Mouse (Mus musculus) liver, embryonic 16.5 days (tissue): ENCODE data around the gene RPS10-NUDT3. TPM values are rescaled to one million over a fixed set of nuclear protein-coding genes. Genes with fewer than 3 reads are reported as not detected.
A peak's percentile ranks its signal among the peaks of the same experiment; 100 is the strongest.

Source experiments
- ATAC-seq: fragments of 200-750 bp; cut with Nextera tagmentation; 2 replicates; pipeline ENCODE4 v1.8.0; 2017; ENCODE audit warnings: low read depth, mild to moderate bottlenecking, moderate number of reproducible peaks, moderate library complexity
- H3K27ac ChIP-seq: fragments of 300-500 bp; sonication (generic); 2 replicates; pipeline ENCODE4 v1.5.1; 2014; ENCODE audit warnings: mild to moderate bottlenecking, low read length
- H3K27me3 ChIP-seq: fragments of 300-500 bp; sonication (generic); 2 replicates; pipeline ENCODE4 v1.6.1; 2014; ENCODE audit warnings: low read depth, low read length, mixed read lengths; ENCODE audit not compliant: control insufficient read depth, insufficient read depth
- H3K36me3 ChIP-seq: fragments of 300-500 bp; sonication (generic); 2 replicates; pipeline ENCODE4 v1.6.1; 2014; ENCODE audit warnings: mild to moderate bottlenecking; ENCODE audit not compliant: control insufficient read depth, insufficient read depth
- H3K4me1 ChIP-seq: fragments of 300-500 bp; sonication (generic); 2 replicates; pipeline ENCODE4 v1.6.1; 2014; ENCODE audit warnings: low read depth, low read length, mixed read lengths; ENCODE audit not compliant: control insufficient read depth
- H3K4me2 ChIP-seq: fragments of 300-500 bp; sonication (generic); 2 replicates; pipeline ENCODE4 v1.6.1; 2014; ENCODE audit warnings: low read depth, low read length, mixed read lengths
- H3K4me3 ChIP-seq: fragments of 300-500 bp; sonication (generic); 2 replicates; pipeline ENCODE4 v1.5.1; 2014; ENCODE audit warnings: low read depth, mild to moderate bottlenecking, low read length
- H3K9ac ChIP-seq: fragments of 300-500 bp; sonication (generic); 2 replicates; pipeline ENCODE4 v1.6.1; 2014; ENCODE audit warnings: low read depth, low read length
- H3K9me3 ChIP-seq: fragments of 300-500 bp; sonication (generic); replicated peaks from 2 replicates; pipeline ENCODE4 v1.6.1; 2016; ENCODE audit warnings: low read length; ENCODE audit not compliant: control insufficient read depth
- WGBS: fragments of 180-500 bp; shearing (Covaris S2); extraction: QIAGEN DNeasy Blood & Tissue Kit; methylation state at CpG from one replicate; pipeline ENCODE4 v1.1.7; 2014; ENCODE audit not compliant: insufficient replicate concordance; 5-methylcytosine and 5-hydroxymethylcytosine counted together
- polyA plus RNA-seq: library from polyadenylated mRNA; unstranded; fragments of >200 nt; fragmentation: Nextera tagmentation; extraction: Ambion mirVana; gene quantifications from 2 replicates; pipeline ENCODE4 v1.2.1, GENCODE M21; 2015

Gene RPS10-NUDT3
- polyA plus RNA-seq, 1 experiment from 2014 or later, result not detected

DNA sequence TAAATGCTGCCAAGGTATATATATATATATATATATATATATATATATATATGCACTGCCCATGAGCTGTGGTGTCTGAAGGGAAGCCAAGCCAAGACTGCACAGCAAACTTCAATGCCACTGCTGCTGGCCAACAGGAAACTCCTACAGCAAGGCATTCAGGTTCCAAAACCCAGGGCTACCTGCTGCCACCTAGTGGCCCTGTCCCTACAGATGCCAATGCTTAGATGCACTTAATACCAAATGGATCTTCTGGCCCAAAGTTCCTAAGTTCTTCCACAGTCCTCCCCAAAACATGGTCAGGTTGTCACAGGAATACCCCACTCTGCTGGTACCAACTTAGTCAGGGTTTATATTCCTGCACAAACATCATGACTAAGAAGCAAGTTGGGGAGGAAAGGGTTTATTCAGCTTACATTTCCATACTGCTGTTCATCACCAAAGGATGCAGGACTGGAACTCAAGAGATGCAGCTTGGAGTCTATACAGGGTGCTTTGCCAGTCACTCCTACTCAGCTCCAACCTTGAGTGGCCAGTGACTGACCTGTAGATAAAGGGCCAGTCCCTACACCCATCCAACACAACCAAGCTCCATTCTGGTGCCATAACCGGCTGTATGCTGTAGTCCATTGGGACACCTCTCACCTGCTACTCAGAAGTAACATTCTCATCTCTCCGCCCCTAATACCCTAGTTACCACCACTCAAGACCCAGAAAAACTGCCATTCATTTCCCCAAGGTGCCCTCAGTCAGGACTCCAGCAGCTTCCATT is 5.6 kb downstream of the RPS10-NUDT3 start:
- no peak overlapping the region for H3K4me3 ChIP-seq
- 68% methylated on average over 2 of the region's 2 CpGs for WGBS
- no peak overlapping the region for H3K27ac ChIP-seq
- peak; percentile 24; the same call in 1 of the 2 replicates for ATAC-seq
- H3K36me3 ChIP-seq, result peaks cover 35% of the 10 kb centered on the region
- H3K4me1 ChIP-seq, result peaks cover 30% of the 10 kb centered on the region
- no peak overlapping the region for H3K9ac ChIP-seq
- no peaks in the 10 kb centered on the region for H3K27me3 ChIP-seq
- H3K9me3 ChIP-seq, result no peaks in the 10 kb centered on the region
- H3K4me2 ChIP-seq, result no peak overlapping the region

DNA sequence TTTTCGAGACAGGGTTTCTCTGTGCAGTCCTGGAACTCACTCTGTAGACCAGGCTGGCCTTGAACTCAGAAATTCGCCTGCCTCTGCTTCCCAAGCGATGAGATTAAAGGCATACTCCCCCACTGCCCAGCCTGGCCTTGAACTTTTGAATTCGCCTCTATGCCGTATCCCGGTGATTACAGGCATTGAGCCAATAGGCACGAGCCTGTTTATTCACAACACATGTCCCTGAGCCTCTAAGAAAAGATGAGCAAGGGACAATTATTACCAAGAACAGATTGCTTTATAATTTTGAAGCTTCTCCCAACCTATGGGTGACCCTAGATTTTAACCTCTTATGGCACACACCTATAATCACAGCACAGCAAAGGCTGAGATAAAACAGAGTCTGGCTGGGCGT is 6.6 kb downstream of the RPS10-NUDT3 start:
- Histone ChIP-seq H3K4me1 (peaks cover 32% of the 10 kb centered on the region), H3K27ac (no peak overlapping the region), H3K9me3 (no peaks in the 10 kb centered on the region), H3K4me2 (no peak overlapping the region), H3K4me3 (no peak overlapping the region), H3K9ac (no peak overlapping the region), H3K27me3 (no peaks in the 10 kb centered on the region), H3K36me3 (peaks cover 34% of the 10 kb centered on the region)
- ATAC-seq, result no peak
- 72% methylated on average over 8 of the region's 8 CpGs for WGBS

DNA sequence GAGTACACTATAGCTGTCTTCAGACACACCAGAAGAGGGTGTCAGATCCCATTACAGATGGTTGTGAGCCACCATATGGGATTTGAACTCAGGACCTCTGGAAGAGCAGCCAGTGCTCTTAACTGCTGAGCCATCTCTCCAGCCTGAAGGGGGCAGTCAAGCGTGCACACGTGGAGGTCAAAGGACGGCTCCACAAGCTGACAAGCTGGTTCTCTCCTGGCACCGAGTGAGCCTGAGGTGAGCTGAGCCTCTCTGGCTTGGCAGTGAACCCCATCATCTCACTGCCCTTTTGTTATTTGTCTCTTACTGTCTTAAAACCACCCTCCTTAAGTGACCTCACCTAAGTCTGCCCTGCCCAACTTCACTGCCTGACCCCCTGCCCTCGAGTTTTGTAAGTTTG is 7.6 kb downstream of the RPS10-NUDT3 start:
- Histone ChIP-seq H3K36me3 (peaks cover 25% of the 10 kb centered on the region), H3K27ac (no peak overlapping the region), H3K4me3 (no peak overlapping the region), H3K9me3 (no peaks in the 10 kb centered on the region), H3K27me3 (no peaks in the 10 kb centered on the region), H3K4me1 (peaks cover 23% of the 10 kb centered on the region), H3K9ac (no peak overlapping the region), H3K4me2 (no peak overlapping the region)
- 30% methylated on average over 5 of the region's 5 CpGs for WGBS
- no peak for ATAC-seq

DNA sequence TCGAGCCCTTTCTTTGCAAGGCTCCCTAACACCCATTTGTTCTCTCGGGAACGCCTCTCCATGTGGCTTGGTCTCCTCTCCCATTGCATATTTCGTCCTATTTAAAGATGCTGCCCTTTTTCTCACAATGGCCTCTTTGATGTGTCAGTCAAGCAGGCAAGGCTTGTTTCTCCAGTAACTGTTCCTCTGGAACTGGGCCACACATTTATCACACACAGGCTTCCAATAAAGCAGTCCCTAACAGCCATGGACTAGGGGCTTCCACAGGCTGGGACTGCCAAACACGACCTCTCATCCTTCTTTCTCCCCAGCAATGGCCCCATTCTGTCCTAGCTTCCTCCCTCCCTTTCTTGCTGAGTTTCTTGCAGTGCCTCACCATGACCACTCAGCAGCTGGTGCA is 8.3 kb downstream of the RPS10-NUDT3 start:
- no peak overlapping the region for H3K9ac ChIP-seq
- ATAC-seq, result no peak
- 56% methylated on average over 5 of the region's 5 CpGs for WGBS
- H3K27ac ChIP-seq, result no peak overlapping the region
- H3K9me3 ChIP-seq, result no peaks in the 10 kb centered on the region
- H3K27me3 ChIP-seq, result no peaks in the 10 kb centered on the region
- no peak overlapping the region for H3K4me2 ChIP-seq
- H3K36me3 ChIP-seq, result peaks cover 17% of the 10 kb centered on the region
- H3K4me1 ChIP-seq, result peaks cover 24% of the 10 kb centered on the region
- H3K4me3 ChIP-seq, result no peak overlapping the region

DNA sequence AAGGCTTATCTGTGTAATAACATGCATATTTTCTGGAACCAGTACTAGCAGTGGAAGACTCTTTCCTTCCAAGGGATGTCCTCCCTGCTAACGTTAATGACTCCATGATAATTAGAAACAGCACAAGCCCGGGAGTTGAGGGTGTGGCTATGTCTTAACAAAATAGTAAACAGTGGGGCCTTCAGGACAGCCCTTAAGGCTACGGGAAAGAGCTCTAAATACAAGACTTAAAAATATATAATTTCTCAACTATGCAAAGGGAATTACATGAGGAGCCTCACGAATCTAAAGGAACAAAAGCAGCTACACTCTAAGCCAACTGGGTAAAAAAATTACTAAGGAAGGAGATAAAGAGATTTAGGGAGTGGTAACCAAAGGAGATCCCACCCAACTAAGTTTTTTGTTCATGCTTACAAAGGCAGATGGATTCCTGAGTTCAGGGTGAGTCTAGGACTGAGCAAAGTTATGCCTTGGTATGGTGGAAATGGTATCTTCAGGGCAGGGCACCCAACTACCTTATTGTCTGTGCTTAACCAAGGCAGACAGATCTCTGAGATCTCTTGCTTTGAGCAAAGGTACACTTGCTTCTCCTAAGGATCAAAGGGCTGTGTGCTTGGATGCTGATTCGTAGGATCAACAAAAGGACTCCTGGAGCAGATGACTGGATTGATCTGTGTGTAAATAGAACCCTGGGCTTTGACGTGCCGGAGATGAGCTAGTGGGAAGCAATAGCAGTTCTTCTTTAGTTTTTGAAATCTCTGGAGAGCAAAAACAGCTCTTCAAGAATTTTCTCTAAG is 9.4 kb downstream of the RPS10-NUDT3 start:
- Histone ChIP-seq H3K9ac (no peak overlapping the region), H3K27ac (no peak overlapping the region)
- WGBS, result 47% methylated on average over 7 of the region's 7 CpGs

DNA sequence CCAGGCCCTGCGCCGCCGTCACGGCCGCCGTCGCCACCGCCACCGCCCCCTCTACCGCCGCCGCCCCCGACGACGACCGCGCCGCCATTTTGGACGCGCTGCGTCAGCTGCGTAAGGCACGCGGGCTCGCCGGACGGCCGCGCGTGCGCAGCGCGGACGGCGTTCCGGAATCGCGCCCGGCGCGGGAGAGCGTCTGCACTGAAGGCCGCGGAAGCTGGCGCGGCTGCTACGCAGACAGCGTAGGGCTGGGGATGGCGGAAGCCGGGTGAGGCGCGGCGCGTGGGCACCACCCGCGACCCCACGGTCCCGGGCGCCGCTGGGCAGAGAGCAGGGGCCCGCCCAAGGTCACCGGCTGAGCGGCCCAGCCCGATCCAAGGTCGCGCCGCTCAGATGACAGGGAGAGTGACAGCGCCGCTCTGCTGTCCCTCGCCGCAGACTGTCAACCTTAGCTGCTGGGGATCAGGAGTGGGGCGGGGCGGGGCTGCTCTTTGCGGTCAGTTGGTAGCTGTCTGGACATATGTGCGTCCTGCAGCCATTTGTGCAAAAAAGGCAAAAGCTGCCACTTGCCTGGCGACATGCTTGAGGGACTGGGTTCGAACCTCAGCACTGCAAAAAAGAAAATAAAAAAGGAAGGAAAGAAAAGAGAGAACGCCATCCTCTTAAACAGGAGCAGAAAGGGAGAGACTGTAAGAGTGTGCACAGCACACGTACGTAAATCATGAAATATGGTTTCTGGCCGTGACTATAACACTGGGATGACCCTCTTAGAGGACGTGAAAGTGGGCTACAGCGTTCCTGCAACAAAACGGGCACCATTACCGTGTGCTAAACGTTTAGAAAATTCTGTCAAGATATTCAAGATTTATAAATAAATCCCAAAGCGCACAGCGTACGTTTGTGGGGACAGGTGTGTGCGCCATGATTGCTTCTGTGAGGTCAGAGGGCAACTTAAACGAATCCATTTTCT is 11.4 kb downstream of the RPS10-NUDT3 start, which contains the start of gene Nudt3:
TSS of gene Nudt3 (minus strand) at position 136 of the 967 bp plus-strand sequence.
- H3K9me3 ChIP-seq, result no peaks in the 10 kb centered on the region
- peak within 1 kb of the TSS; percentile 90 for H3K27ac ChIP-seq
- no peaks in the 10 kb centered on the region for H3K27me3 ChIP-seq
- H3K36me3 ChIP-seq, result no peaks in the 10 kb centered on the region
- H3K4me1 ChIP-seq, result peaks cover 33% of the 10 kb centered on the region
- peak within 1 kb of the TSS; percentile 87 for H3K4me3 ChIP-seq
- H3K9ac ChIP-seq, result peak within 1 kb of the TSS; percentile 86
- peak within 1 kb of the TSS; percentile 91 for H3K4me2 ChIP-seq
- ATAC-seq, result peak; percentile 89
- WGBS, result 6% methylated on average over 85 of the region's 91 CpGs

More for the DNA sequence above, 9.4 kb downstream of the RPS10-NUDT3 start:
- Histone ChIP-seq H3K27me3 (no peaks in the 10 kb centered on the region), H3K4me3 (no peak overlapping the region), H3K36me3 (peaks cover 7% of the 10 kb centered on the region), H3K4me1 (peaks cover 32% of the 10 kb centered on the region), H3K4me2 (no peak overlapping the region), H3K9me3 (no peaks in the 10 kb centered on the region)
- no peak for ATAC-seq

DNA sequence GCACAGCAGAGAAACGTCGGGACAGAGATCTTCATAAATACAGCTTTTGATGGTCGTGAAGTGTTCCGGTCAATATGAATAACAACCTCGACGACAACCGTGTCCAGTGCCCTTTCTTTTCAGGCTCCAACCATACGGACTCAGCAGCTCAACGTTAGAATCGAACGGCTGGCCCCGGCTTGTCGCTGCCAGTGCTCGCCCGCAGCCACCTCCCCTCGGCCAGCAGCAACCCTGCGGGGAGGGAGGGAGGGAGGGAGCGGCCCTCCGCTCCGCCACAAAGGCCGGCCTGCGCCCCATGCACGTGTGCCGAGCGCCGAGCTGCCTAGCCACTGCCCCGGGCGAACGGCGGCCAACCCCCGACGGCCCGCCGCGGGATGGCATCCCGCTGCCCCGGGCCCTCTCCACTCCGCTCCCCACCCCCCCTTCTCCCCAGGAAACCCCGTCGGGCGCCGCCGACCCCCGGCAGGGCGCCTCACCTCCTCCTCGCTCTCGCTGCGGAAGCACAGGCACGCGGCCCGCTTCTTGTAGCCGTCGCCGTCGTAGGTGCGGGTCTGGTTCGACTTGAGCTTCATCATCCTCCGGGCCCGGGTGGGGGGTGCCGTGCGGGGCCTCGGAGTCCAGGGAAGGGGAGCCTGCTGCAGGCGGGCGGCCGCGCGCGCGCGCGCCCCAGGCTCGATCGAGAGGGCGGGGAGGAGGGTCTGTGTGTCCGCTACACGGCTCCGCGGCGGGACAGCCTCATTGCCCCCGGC is 12.2 kb downstream of the RPS10-NUDT3 start:
- H3K9ac ChIP-seq, result peak overlapping the region; percentile 86
- WGBS, result 0% methylated on average over 58 of the region's 80 CpGs
- H3K9me3 ChIP-seq, result no peaks in the 10 kb centered on the region; the same call in 1 of the 2 replicates
- no peaks in the 10 kb centered on the region for H3K27me3 ChIP-seq
- peak overlapping the region; percentile 90 for H3K27ac ChIP-seq
- no peaks in the 10 kb centered on the region for H3K36me3 ChIP-seq
- H3K4me3 ChIP-seq, result peak overlapping the region; percentile 87
- peaks cover 33% of the 10 kb centered on the region for H3K4me1 ChIP-seq
- peak; percentile 71 for ATAC-seq
- peak overlapping the region; percentile 91 for H3K4me2 ChIP-seq
